Mouse (Mus musculus) kidney, postnatal 36 days (tissue): ENCODE measurements around the gene Nsmce4a.
A peak's percentile ranks its signal among the peaks of the same experiment; 100 is the strongest.

Experiments used
- DNase-seq, 2 experiments: peaks; one replicate each; pipeline ENCODE4 v3.0.0; 2021 to 2022; ENCODE audit warnings: mixed read lengths in 2 of 2

The Nsmce4a gene

DNA sequence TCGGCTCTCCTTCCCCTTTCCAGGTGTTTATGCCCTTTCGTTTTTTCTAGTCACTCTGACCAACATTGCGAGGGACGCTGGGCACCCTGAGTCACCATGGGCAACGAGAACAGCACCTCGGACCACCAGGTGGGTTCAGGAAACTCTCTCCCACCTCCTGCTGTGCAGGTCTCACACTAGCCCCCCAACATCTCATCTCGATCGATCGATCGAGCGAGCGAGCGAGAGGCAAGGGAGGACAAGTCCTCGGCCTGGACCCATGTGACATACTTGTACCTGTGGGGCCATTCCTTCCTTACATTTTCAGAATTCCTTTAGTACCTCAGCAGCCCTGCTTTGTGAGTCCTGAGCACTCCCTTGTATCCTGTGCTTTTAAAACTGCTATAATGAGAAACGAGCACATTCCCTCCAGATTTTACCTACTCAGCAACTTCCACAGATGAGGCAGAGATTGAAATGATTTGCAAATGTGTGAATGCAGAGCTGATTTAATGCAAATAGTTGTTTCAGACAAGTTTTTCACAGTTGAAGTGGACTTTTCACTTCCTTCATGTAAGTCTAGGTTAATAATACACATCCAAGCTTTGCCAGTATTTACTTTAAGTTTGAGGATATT lies 4.6 kb upstream of the Nsmce4a start, which contains the start of gene Tacc2:
Gene Tacc2 (plus strand): TSS at position 51 of the 616 bp plus-strand sequence.
- DNase-seq = peak in 1 of 2 experiments; percentile 29

DNA sequence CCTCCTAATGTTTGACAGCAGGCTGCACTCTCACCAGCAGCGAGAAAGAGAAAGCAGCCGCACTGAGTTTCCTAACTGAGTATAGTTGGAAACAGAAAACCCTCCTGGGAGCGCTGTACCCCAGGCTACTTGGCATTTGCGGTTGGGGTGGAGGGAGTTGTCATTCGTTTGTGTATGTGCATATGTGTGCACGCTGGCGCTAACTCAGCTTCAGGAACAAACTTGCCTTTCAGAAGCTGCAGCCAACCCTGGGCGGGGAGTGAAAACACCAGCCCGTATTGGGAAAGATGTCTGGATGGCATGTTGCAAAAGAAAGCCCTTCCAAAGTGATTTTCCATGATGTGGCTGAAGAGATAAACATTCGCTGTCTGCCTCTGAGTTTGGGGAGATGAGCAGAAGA lies 4.1 kb upstream of the Nsmce4a start:
- DNase-seq = peak; percentile 31 to 56

DNA sequence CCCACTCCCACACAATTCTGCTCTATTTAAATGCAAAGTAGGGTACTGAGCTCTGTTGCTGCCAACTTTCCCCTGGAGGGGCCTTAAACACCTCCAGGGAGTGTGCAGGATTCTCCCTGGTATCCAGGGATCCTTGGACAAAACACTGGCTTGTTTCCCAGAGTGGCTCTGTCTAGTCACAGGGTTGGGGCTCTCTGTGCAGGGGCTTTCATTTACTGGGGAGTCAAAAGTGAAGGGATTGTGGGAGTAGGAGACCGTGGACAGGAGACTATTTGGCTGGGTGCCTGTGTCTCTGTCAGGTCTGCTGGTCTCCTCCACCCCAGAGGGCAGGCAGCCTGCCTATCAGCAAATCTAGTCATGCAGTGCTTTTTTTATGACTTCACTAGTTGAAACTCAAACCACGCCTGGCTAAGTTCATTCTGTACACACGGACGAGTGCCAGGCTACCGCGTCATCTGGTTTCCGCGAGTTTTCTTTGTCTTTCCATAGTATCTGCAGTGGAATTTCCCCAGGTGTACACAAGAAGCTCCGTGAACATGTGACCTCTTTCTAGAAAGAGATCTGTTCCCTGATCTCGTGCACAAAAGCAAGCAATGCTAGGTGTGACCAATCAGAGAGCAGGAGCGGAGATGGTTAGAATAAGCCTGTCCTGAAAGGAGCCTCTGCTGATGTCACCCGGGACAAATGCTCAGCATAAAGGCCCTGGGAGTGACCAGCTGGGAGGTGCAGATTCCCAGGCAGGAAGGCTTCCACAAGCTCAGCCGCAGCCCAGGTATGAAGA lies 1.5 kb upstream of the Nsmce4a start:
- DNase-seq = peak; percentile 81 to 85

DNA sequence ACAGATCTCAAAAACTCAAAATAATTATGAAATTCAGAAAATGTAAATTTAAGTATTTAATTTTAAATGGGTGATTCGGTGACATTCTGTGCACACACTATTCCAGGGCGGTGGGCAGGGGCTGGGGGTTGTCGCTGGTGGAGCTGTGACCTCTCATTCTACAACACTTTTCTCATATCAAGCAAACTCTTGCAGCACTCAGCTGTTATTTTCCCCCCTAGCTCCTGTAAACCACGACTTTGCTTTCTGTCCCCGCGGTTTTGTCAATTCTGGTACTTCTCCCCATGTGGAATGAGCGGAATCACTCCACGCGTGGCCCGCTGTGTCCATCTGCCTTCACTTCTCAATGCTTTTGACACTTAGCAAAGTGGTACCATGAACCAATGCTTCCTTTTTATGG lies 828 bp upstream of the Nsmce4a start:
- DNase-seq = no peak

DNA sequence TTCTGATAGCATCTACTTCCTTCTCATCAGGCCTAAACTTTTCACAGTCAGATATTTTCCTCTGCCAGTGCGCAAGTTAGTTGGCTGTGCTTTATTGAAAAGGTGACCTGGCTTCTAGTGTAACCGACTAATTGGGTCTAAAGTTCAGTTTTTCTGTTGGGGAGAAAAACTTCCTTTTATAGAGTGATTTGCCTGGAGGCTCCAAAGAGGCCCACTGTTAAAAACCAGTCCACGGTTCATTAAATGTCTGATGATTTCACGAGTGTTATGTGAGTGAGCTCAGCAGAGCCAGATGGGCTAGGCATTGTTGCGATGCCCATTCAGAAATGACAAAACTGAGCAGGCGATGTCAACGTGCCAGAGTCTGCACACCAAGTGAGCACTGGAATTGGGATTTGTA lies 2.4 kb downstream of the Nsmce4a start:
- DNase-seq = peak in 1 of 2 experiments; percentile 44

DNA sequence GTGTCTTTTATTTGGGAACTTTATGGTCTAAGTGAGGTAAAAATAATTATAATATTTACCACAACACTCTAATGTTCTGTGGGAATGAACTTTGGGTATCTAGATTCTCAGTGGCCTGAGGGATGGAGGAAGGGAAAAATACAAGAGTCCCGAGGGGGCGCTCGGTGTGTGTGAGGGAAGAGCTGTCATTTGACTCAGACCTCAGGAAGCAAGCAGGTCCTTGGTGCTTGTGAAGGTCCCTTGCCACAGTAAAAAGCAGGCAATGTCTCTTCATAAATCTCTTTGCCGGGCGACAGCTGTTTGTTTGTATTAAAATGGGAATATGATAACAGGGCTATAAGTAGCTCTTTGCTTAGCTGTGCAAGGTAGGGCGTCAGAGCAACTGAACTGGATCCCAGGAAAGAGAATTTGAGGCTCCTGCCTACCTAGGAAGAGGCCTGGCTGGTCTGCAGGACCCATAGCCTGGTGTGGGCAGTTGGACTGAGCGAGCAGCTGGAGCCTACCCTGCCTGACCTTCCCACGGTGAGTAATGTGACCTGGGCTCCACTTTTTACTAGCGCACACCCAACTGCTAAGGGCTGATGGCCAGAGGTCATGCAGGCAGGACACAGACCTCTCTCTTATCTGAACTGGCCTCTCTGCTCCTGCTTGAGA lies 4.0 kb downstream of the Nsmce4a start:
- no peak for DNase-seq

DNA sequence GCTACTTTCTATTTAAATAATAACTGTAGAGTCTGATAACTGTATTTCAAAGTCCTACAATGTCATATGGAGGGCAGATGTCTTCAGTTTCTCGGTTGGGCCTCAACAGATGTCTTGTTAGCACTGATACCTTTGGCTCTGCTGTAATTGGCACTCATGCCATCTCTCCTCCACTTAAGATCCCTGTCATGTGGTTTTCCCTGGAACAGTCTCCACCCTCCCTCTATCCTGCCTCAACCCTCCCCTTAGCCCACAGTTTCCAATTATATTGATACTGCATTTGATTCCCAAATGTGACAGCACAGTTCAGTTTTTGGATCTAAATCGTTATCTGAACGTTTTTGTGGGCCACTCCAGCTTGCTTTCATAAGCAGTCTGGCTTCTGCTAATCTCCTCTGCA lies 8.3 kb downstream of the Nsmce4a start:
- DNase-seq = no peak

DNA sequence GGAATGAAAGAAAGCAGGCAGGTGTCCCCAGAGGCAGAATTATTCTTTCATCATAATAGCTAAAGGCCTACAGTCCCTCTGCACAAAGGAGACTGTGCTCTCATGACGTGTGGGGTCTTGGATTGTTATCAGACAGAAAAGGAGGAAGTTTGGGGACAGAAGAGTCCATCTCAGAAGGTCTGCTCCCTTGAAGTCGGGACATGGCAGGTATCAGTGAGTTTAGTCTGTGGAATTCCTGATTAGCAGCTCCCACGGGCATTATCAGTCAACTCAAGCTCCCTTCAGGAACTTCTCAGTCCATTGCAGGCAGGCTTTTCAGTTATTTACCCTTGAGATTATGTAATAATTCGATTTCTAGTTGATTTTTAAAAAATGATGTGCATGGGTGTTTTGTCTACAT lies 9.0 kb downstream of the Nsmce4a start:
- no peak for DNase-seq

DNA sequence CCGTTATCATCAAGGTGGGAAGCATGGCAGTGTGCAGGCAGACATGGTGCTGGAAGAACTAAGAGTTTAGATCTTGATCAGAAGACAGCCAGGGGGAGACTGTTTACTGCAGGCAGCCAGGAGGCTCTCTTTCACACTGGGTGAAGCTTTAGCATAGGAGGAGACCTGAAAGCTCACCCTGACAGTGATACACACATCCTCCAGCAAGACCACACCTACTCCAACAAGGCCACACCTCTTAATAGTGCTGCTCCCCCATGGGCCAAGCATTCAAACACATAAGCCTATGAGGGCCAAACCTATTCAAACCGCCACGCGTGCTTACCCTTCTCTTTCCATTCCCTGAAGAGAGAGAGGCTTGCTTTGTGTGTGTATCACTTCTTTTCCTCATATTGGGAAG lies 9.6 kb downstream of the Nsmce4a start:
- DNase-seq = no peak

DNA sequence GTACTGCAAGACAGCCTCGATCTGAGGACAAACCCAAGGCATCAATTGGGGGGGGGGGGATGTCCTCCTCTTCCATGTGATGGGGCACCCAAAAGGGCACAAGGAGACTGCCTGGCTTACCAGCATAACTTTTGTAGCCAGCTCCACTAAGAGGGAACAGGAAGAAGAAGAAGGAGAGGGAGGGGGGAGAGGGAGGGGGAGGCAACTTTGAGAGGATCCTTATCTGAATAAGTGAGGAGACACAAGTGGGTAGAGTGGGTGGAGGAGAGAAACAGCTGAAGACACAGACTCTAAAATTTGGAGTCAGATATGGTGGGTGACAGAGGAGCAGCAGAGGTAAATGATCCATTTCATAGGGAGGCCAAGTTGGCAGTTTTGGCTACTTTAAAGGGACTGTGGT lies 12.0 kb downstream of the Nsmce4a start:
- DNase-seq = no peak

DNA sequence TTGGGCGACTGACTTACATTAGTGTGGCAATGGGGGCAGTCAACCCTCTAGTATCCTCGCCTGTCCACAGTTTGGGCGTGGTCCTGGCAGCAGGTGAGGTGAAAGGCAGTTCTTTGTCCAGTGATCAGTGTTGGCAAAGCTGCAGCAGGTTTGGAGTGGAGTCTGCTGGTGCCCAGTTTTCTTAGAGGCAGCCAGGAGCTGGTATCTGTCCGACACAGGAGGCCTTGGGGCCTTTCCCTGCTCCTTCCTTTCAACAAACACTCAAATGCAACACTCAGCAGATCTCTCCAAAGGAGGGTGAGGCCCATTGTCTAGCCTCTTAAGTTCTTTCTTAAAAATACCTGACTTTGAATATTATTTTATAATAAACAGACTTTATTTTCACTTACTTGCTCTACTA lies 14.3 kb downstream of the Nsmce4a start:
- no peak for DNase-seq

DNA sequence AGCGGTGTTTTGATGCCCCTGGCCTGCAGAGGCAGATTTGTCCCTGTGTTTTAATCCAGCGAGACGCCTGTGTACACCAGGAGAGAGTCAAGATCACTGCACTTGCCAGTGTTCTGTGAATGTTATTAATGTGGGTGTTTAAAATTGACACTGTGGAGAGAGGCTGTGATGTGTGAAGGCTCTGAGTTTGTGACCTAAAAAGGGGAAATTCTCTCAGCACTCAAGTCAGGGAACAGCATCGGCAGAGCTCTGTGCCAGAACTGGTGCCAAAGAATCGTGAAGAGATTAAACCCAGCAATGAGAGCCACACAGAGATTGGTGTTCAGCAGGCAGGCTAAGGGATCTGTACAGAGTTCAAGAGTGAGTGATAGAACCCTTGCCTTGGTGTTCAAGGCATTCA lies 17.3 kb downstream of the Nsmce4a start:
- no peak for DNase-seq

DNA sequence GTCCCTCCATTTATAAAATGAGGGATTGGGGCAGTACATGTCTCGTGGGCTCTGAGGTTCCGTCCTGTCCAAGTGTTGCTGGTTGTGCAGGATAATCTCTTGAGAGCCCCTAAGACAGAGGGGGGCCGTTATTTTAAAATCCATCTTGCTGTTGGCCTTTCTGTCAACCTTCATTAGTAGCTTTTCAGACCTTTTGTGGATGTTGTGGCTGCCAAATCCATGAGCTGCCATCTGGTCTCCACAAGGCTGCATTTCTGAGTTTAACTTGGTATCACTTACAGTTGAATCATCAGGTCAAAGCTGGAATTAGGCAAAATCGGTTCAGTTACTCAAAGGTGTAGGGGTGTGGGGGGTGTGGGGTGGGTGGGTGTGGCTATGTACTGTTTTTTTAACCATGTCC lies 19.6 kb downstream of the Nsmce4a start:
- no peak for DNase-seq

DNA sequence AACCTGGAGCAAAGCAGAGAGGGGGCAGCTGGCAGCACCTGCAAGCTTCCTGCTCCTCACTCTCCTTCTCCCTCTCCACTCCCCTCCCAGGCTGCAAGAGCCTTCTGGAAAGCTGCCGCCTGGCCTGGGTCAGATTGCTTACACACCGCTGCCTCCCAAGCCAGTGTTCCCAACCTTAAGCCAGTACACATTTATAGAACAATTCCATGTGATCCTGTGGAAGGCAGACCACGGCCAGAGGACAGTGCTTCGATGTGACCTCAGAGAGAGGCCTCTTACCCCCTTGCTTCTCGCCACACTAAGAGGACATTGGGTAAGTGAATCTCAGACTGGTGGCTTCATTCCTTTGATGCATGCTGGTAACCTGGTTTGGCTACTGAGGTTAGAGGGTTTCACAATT lies 20.1 kb downstream of the Nsmce4a start:
- peak; percentile 21 to 38 for DNase-seq

DNA sequence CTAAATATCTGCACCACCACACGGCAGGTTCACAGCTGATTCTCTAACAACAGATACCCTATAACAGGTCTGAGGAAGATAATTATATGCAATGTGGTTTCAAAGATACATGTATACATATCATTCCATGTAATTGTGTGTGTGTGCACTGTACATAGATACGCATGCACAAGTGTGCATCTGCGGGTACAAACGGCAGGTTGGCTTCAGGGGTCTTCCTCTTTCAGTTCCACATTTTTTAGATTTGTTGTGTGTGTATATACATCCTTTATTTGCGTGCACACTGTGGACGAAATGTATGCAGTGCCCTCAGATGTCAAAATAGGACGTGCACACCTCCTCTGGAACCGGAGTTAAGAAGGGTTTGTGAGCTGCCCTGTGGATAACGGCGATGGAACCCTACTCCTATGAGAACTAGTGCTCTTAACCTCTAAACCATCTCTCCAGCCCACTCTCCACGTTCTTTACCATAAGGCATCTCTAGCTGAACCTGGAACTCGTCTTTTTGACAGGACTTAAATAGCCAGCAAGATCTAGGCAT lies 25.2 kb downstream of the Nsmce4a start:
- DNase-seq = no peak

DNA sequence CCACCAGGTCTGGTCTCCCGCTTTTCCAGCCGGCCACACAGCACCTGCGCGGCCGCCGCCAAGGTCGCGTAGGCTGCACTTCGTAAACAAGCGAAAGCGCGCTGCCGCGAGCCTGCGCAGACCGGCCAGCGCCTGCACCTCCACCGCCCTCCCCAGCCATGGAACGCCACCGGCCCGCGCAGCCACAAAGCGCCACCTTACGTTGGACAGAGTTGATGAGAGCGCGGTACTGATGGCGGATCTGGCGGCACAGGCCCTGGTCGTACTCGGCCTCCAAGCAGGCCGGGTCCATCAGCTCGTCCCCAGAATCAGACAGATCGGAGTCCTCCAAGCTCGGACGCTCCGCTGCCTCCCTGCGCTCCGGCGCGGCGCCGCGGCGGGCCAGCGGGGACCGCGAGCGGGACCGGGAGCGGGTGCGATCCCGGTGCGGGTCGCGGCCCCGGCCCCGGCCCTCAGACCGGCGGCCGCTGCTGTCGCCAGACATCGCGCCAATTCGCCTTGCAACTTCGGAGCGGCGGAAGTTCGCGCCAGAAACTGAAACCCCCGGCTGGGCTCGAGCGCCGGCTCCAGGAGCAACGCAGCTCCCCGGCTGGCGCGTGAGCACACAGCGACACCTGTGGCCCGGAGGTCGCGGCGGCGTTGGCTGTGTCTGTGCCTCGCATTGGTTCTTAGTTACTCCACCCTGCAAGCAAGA lies 26.0 kb downstream of the Nsmce4a start:
- DNase-seq = peak; percentile 93 to 96

DNA sequence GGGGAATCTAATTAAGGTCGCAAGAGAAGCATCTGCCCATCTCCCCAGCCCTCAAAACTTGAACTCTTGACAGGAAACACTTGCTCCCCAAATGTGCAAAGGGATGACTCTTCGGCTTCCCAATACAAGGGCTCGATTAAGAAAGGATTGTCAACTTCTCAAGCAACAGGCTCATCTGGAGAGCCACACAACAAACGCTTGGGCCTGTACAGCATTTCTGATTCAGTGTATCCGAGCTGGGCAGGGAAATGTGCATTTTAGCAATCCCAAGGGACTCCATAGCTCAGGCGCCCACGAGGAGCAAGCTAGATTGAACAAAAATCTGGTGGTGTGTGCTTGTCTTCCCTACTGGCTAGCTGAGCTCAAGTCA lies 26.5 kb downstream of the Nsmce4a start:
- no peak for DNase-seq

DNA sequence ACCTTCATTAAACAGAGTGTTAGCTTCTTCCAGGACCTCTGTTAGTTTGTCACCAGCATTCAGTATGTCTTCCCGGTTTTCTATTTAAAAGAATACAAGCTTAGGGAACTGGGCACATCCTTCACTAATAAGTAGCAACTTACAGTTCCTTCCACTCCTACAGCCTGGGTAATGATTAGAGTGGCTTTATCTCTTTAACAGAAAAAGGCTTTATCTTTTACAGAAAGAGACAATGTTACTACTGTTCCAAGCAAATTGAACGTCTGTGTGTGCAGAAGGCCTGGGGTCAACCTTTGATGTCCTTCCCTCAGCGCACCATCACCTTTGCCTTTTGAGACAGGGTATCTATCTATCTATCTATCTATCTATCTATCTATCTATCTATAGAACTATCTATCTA lies 27.0 kb downstream of the Nsmce4a start:
- DNase-seq = no peak

DNA sequence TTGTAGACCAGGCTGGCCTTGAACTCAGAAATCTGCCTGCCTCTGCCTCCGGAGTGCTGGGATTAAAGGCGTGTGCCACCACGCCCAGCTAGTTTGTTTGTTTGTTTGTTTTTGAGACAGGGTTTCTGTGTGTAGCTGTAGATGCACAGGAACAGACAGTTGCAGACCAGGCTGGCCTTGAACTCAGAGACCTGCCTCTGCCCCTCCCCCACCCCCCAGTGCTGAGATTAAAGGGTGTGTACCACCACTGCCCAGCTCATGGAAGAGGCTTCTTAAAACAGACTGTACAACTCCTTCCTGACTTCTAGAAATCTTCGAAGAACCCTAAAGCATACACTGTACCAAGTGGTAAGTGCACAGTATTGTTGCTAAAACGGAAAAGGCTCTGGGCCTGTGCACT lies 27.5 kb downstream of the Nsmce4a start:
- no peak for DNase-seq

DNA sequence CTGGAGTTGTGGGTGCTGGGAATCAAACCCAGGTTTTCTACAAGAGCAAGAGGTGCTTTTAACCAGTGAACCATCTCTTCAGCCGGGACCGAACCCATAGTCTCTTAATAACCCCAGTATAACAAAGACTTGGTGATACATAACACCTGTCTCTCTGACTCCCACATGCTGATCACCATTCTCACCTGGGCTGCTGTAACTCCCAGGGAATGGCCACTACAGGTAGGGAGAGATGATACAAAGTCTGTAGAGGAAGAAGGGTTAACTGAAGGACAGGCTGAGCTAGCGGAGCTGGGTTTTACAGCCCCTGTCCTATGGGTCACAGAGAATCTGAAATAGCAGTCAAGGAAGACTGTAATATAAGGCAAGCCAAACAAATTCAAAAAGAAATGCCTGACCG lies 29.7 kb downstream of the Nsmce4a start:
- DNase-seq = no peak

DNA sequence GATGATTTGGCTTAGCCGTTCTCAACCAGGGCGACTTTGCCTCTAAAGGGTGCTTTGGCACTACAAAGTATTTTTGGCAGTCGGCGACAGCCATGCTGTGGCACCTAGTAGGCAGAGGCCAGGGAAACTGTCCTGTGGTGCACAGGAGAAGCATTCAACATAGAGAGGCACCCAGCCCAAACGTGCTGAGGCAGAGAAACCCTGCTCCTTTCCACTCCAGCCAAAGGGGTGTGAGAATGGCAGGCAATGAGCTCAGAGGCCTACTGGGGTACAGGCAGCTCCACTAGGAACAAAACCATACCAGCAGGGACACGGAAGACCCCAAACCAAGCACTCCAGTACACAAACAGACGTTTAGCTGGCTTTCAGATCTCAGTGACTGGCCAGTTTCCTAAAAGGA lies 32.7 kb downstream of the Nsmce4a start:
- DNase-seq = no peak

DNA sequence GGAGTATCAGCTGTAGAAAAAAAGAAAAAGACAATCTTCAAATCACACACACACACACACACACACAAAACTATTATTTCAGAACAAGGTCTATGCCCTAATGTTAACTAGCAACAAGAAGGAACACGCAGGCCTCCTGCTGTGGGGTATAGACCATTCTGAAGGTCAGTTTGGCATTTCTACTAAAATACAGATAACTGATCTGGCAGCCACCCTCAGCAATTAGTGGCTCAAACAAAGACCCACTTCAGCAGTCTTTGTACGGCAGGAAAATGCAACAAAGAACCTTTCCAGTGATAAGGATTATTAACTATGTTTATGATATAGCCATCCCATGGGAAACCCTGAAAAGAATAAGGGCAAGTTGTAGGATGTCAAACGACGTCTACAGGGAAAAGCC lies 35.9 kb downstream of the Nsmce4a start:
- no peak for DNase-seq

DNA sequence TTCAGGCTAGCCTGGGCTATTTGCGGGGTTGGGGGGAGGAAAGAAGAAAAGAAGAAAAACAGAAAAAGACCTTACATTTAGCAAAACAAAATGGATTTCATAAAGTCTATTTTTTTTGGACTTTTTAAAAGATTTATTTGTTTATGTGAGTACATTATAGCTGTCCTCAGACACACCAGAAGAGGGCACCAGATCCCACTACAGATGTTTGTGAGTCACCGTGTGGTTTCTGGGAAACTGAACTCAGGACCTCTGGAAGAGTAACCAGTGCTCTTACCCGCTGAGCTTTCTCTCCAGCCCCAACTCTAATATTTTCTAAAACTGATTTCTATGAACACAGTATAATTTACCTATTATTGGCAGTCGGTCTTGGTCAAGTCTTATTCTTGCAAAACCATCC lies 37.7 kb downstream of the Nsmce4a start:
- peak in 1 of 2 experiments; percentile 34 for DNase-seq
